Mouse (Mus musculus): ENCODE data around the gene Pde6d.

The Pde6d gene

DNA sequence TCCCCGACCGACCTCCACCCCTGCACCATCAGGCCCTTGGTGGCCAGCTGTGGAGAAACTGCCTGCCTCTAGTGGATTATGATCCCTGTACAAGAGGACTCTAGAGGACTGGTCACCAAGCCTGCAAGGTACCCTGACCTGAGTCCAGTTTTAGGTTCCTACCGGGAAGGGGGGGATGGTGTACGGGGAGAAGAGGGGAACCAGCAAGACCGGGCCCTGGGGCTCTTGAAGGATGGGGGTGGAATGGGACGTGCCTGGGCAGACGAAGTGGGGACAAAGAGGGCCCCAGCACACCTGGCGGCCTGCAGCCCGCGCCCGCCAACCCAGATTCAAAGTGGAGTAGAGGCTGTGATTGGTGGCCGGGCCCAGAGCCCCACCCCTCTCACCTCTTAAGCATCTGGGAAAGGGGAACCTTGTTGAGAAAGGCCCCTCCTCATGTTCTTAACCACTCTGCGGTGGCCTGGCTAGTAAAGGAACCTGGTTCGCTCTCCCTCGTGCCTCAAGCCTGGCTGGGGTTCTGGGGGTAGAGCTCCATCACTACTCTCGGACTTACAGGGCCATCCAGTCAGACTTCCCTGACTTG, 79.2 kb downstream of the Pde6d start:
- DNase-seq (ENCODE audit: low spot score): no peak

DNA sequence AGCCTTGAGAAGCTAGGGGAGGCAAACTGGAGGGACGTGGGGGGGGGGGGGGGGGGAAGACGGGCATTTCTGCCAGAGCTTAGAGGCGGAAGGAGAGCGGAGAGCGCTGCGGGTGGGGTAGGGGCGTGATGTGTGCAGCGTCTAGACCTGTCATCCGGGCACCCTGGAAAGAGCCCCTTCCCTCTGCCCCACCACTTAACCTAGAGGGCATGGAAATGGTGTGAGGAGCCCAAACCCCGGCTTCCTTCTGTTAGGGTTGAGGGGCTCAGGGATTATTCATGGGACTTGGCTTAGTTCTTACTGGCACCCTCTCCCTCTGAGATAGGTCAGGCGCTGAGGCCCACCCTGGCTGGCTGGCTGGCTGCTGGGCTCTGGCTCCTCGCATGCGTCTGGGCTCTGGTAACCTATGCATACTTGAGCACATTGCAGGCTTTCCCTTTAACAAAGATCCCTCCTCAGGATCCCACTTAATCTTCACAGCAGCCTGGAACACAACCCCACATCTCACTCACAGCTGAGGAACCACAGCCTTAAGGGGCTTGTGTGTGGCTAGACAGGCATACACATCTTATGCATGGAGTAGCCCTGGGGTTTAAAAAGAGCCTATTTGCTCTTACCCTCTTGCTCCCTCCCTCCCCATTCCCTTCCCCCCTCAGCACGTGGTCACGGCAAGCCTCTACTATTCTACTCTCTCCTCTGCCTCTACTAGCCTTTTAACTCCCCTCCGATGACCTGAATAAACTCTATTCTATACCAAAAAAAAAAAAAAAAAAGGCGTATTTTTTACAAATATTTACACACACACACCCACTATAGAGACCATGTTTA, 80.0 kb downstream of the Pde6d start:
- no peak for DNase-seq (ENCODE audit: low spot score)

DNA sequence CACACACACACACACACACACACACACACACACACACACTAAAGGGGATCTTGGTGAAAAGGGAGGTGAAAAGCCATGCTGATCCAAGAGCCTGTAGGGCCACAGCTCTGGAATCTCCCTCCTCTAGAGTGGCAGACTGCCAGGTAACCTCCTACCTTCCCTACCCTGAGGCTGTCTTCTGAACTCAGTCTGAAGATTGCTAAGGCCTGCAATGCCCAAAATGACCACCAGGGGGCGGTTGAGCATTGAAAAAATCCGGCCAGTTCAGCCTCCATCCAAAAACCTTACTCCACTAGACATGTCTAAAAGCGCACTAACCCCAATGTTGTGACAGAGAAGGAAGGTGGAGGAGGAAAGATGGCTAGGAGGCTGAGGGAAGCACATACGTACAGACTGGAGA, 80.9 kb downstream of the Pde6d start:
- DNase-seq (ENCODE audit: low spot score): peak; percentile 78

DNA sequence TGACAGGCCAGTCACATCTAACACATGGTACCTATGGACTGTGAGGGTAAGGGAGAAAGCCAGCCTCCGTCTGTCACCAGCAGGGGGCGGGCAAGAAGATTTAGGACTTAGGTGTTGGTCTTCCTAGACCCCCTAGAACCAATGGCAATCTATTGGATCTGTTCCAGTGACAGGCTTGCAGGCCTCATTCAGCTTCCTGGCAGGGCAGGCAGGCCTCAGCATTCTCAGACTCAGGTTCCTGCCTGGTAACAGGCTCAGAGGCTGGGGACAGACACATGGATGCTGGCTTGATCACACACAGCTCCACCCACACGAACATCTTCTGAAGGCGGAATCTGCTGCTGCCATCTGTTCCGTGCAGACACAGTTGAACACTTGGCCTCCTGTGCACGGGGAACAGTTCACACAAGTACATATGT, 81.3 kb downstream of the Pde6d start:
- DNase-seq (ENCODE audit: low spot score): no peak

DNA sequence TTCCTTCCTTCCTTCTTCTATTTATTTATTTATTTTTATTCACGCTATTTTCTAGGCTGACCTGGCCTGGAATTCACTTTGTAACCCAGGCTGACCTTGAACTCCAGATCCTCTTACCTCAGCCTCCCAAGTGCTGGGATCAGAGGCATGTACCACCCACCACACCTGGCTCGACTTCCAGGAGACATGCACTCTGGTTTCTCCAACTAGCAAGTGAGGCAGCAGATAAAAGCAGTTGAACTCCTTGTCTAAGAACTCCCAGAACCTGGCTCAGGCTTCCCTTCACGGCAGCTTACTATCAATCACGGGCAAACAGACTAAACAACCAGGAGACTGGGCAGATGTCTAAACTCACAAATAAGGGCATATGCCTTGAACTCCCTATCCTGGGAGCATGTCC, 81.7 kb downstream of the Pde6d start:
- no peak for DNase-seq (ENCODE audit: low spot score)

DNA sequence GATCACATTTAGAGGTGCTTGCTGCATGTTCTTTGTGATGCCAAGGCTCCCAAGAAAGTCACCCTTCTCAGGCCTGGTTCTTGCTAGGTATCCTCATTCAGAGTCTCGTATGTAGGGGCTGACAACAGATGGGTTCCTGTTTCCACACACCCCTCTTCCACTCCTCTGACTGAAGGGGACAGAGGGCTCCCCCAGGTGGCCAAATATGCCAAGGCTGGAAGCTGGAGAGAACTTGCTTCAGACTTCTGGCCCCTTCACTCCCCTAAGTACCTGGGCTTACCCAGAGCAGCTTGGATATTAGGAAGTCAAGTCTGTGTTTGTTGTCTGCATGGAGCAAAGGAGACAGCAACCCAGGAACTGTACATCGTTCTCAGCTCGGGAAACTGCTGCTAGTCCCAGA, 82.5 kb downstream of the Pde6d start:
- no peak for DNase-seq (ENCODE audit: low spot score)

DNA sequence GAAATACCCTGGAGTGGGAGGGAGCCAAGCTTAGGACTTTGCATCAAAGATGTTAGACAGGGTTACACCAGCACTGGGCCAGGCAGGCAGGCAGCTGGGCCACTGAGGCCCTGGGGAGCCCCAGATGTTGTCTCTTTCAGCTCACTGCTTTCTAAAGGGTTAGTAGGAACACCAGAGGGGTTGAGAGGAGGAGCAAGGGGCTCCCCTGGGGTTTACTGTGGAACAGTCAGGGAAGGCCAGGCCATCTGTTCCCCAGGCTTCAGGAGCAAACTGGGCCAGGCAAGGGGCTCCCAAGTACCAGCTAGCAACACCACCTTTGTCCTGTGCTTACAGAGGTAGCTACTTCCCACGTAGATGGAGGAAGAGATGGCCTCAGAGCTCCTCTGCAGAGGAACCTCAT, 83.8 kb downstream of the Pde6d start:
- DNase-seq (ENCODE audit: low spot score): no peak

DNA sequence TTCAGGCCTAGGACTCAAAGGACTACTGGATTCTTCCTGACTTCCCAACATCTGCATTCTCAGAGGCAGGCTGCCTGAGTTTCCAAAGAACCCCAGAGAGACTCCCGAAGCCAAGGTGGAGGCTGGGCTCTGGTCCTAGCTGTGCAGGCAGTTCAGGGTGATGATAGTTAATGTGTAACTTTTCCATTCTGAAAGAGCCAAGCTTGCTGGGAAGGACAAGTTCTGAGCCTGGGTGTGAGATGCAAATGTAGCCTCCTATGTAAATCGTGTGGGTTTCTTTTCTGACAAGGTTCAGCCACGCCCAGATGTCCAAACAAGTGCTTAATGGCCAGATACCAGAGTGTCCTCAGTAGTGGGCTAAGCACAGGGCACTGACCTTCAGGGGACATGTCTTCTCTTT, 84.4 kb downstream of the Pde6d start:
- no peak for DNase-seq (ENCODE audit: low spot score)

DNA sequence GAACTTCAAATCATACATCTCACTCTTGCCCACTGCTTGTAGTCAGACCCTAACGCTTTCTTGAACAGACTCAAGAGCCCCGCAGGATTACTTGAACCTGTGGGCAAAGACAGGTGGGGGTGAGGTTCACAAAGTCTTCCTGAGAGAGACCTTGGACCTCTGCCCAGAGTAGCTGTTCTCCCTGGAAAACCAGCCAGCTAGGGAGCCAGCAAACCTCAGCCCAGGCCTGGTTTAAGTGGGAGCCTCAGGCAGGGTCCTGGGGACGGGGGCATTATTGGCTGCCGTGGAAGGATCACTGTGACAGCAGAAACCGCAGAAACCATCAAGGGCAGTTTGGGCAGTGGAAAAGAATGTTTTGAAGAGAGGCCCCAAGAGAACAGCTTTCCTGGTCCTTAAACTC, 85.1 kb downstream of the Pde6d start:
- no peak for DNase-seq (ENCODE audit: low spot score)

DNA sequence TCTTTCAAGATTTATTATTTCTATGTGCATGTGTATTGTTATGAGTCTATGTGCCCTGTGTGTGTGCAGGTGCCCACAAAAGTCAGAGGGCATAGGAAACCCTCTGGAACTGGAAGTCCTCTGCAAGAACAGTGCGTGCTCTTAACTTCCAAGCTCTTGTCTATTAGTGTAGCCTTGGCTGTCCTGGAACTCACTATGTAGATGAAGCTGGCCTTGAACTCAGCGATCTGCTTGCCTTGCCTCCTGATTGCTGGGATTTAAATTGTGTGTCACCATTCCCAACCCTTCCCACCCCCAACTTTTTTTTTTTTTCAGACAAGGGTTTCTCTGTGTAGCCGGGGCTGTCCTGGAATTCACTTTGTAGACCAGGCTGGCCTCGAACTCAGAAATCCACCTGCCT, 86.1 kb downstream of the Pde6d start:
- DNase-seq (ENCODE audit: low spot score): no peak

DNA sequence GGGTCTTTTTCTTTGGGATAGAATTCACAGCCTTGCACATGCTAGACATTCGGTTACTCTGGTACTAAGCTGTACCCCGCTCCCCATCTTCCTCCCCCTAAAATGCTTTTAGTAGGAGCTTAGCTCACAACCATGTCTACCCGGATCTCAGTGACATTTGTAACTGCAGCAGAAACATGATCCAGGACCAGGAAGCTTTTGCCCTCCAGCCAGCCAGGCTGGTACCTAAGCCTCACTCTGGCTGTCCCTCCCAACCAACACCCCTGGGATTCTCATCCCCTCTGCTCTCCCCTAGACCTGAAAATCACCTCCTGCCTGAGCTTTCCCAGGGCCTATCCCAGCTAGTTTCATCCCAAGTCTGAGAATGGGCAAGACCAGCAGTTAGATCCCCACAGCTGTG, 88.6 kb downstream of the Pde6d start:
- no peak for DNase-seq (ENCODE audit: low spot score)

Data from ovary, adult 18-20 months (tissue).